Mouse (Mus musculus) neutrophil, adult 59 days (primary cell): ENCODE data around the gene Esp1. TPM values are rescaled to one million over a fixed set of nuclear protein-coding genes. Genes with fewer than 3 reads are reported as not detected.

Experiments
- total RNA-seq, 2 experiments: library from RNA; stranded (reverse); gene quantifications; 1 replicate in 1 of 2; 2 replicates in 1 of 2; pipeline ENCODE4 v1.2.4; 2023

The Esp1 gene
- not detected for total RNA-seq

GRCm38 (mm10) chr17:40726820-40727219 lies at the start of gene Esp1:
Gene Esp1, plus strand, starts transcription at chr17:40727120.

Other genes with a start within 250 kb of the Esp1 start
- gene Esp8, start 207.1 kb upstream of the Esp1 start, total RNA-seq: not detected
- gene Esp6, start 165.6 kb upstream of the Esp1 start, total RNA-seq: not detected
- gene Esp4, start 128.5 kb upstream of the Esp1 start, total RNA-seq: not detected
- not detected for gene Esp3, start 95.0 kb upstream of the Esp1 start, total RNA-seq
- gene Crisp2, start 79.9 kb downstream of the Esp1 start, total RNA-seq: not detected
- gene Rhag, start 84.0 kb downstream of the Esp1 start, total RNA-seq: 10 to 100 TPM in 1 of 2 experiments, 1 to 10 TPM in 1; 3.0 to 14.5 TPM
- gene 9130008F23Rik, start 153.4 kb downstream of the Esp1 start, total RNA-seq: under 1 TPM in 1 of 2 experiments, not detected in 1; 0.33 TPM
- not detected for gene Glyatl3, start 187.2 kb downstream of the Esp1 start, total RNA-seq
- 1 to 10 TPM; 7.9 to 9.4 TPM for gene Mut, start 207.6 kb downstream of the Esp1 start, total RNA-seq
- gene Cenpq, start 207.9 kb downstream of the Esp1 start, total RNA-seq: 10 to 100 TPM; 22.8 to 23.9 TPM